Mouse (Mus musculus) embryonic facial prominence, embryonic 10.5 days (tissue): Measurements from ENCODE around the gene Tnfrsf8. TPM values are rescaled to one million over a fixed set of nuclear protein-coding genes. Genes with fewer than 3 reads are reported as not detected.

Experiments used
- DNase-seq: peaks from one replicate; pipeline ENCODE4 v3.0.0-alpha.2; 2017; ENCODE audit warnings: low spot score
- H3K27ac ChIP-seq: fragments of 300-500 bp; sonication (generic); replicated peaks from 2 replicates; pipeline ENCODE4 v1.5.1; 2016; ENCODE audit warnings: mild to moderate bottlenecking
- H3K27me3 ChIP-seq: fragments of 300-500 bp; sonication (generic); replicated peaks from 2 replicates; pipeline ENCODE4 v1.6.1; 2016; ENCODE audit warnings: low read depth, mild to moderate bottlenecking; ENCODE audit not compliant: poor library complexity, severe bottlenecking
- H3K36me3 ChIP-seq: fragments of 300-500 bp; sonication (generic); replicated peaks from 2 replicates; pipeline ENCODE4 v1.6.1; 2016; ENCODE audit warnings: mild to moderate bottlenecking, moderate library complexity
- H3K4me1 ChIP-seq: fragments of 300-500 bp; sonication (generic); 2 replicates; pipeline ENCODE4 v1.6.1; 2016
- H3K4me3 ChIP-seq: fragments of 300-500 bp; sonication (generic); 2 replicates; pipeline ENCODE4 v1.5.1; 2016; ENCODE audit warnings: mild to moderate bottlenecking, moderate library complexity
- H3K9me3 ChIP-seq: fragments of 300-500 bp; sonication (generic); 2 replicates; pipeline ENCODE4 v1.6.1; 2016; ENCODE audit warnings: mild to moderate bottlenecking
- WGBS: fragments of 180-500 bp; shearing (Covaris S2); methylation state at CpG from one replicate; pipeline ENCODE4 v1.1.7; 2016; 5-methylcytosine and 5-hydroxymethylcytosine counted together
- polyA plus RNA-seq: library from polyadenylated mRNA; unstranded; fragments of >200 nt; fragmentation: Nextera tagmentation; extraction: Ambion mirVana; gene quantifications from 2 replicates; pipeline ENCODE4 v1.2.1, GENCODE M21; 2016

Gene Tnfrsf8
- polyA plus RNA-seq, 1 experiment from 2014 or later = not detected

GRCm38 (mm10) chr4:145302106-145302505 lies 12.9 kb downstream of the Tnfrsf8 start:
- Histone ChIP-seq H3K9me3 (no peaks in the 10 kb centered on the region), H3K27ac (no peak overlapping the region), H3K36me3 (no peaks in the 10 kb centered on the region), H3K4me3 (no peak overlapping the region), H3K4me1 (0 out of 2 replicates have a peak, but pooled peaks cover 3% of the 10 kb centered on the region), H3K27me3 (no peaks in the 10 kb centered on the region)
- WGBS = 82% methylated on average over 3 of the region's 3 CpGs
- DNase-seq = no peak

GRCm38 (mm10) chr4:145300210-145300927 lies 14.6 kb downstream of the Tnfrsf8 start:
- H3K9me3 ChIP-seq = no peaks in the 10 kb centered on the region
- no peak overlapping the region for H3K4me3 ChIP-seq
- H3K27ac ChIP-seq = no peak overlapping the region
- no peak for DNase-seq
- H3K4me1 ChIP-seq = no peaks in the 10 kb centered on the region
- no peaks in the 10 kb centered on the region for H3K36me3 ChIP-seq
- H3K27me3 ChIP-seq = no peaks in the 10 kb centered on the region
- WGBS = 65% methylated on average over 12 of the region's 12 CpGs

- no peaks in the 10 kb centered on the region for H3K27me3 ChIP-seq
- 93% methylated on average over 8 of the region's 8 CpGs for WGBS
- H3K4me3 ChIP-seq = no peak overlapping the region
- no peaks in the 10 kb centered on the region for H3K4me1 ChIP-seq
- no peak for DNase-seq
- H3K9me3 ChIP-seq = no peaks in the 10 kb centered on the region
- no peaks in the 10 kb centered on the region for H3K36me3 ChIP-seq
- no peak overlapping the region for H3K27ac ChIP-seq
These were observed 15.6 kb downstream of the Tnfrsf8 start for GRCm38 (mm10) chr4:145299355-145299754.

GRCm38 (mm10) chr4:145298846-145299245 lies 16.1 kb downstream of the Tnfrsf8 start:
- Histone ChIP-seq H3K27me3 (no peaks in the 10 kb centered on the region), H3K4me1 (no peaks in the 10 kb centered on the region), H3K4me3 (no peak overlapping the region), H3K36me3 (no peaks in the 10 kb centered on the region), H3K9me3 (no peaks in the 10 kb centered on the region), H3K27ac (no peak overlapping the region)
- 90% methylated on average over 7 of the region's 7 CpGs for WGBS
- DNase-seq = no peak

GRCm38 (mm10) chr4:145295589-145296300 lies 19.2 kb downstream of the Tnfrsf8 start:
- H3K36me3 ChIP-seq = no peaks in the 10 kb centered on the region
- DNase-seq = peak; percentile 58
- WGBS = 52% methylated on average over 5 of the region's 5 CpGs

GRCm38 (mm10) chr4:145294588-145294987 lies 20.4 kb downstream of the Tnfrsf8 start:
- Histone ChIP-seq H3K27ac (no peak overlapping the region), H3K27me3 (no peaks in the 10 kb centered on the region), H3K9me3 (no peaks in the 10 kb centered on the region), H3K4me1 (no peaks in the 10 kb centered on the region), H3K4me3 (no peak overlapping the region), H3K36me3 (no peaks in the 10 kb centered on the region)
- WGBS = 79% methylated on average over 5 of the region's 5 CpGs
- no peak for DNase-seq

More at GRCm38 (mm10) chr4:145295589-145296300, 19.2 kb downstream of the Tnfrsf8 start:
- H3K4me3 ChIP-seq = no peak overlapping the region
- H3K4me1 ChIP-seq = no peaks in the 10 kb centered on the region
- H3K27ac ChIP-seq = no peak overlapping the region
- H3K27me3 ChIP-seq = no peaks in the 10 kb centered on the region
- H3K9me3 ChIP-seq = no peaks in the 10 kb centered on the region

- peak; percentile 59 for DNase-seq
- Histone ChIP-seq H3K27me3 (no peaks in the 10 kb centered on the region), H3K4me3 (no peak overlapping the region), H3K9me3 (no peaks in the 10 kb centered on the region), H3K36me3 (no peaks in the 10 kb centered on the region), H3K27ac (no peak overlapping the region), H3K4me1 (no peaks in the 10 kb centered on the region)
- 53% methylated on average over 4 of the region's 4 CpGs for WGBS
These were observed 28.4 kb downstream of the Tnfrsf8 start for GRCm38 (mm10) chr4:145286369-145287120.

GRCm38 (mm10) chr4:145284675-145285074 lies 30.3 kb downstream of the Tnfrsf8 start:
- Histone ChIP-seq H3K4me3 (no peak overlapping the region), H3K27me3 (no peaks in the 10 kb centered on the region), H3K4me1 (no peaks in the 10 kb centered on the region), H3K36me3 (no peaks in the 10 kb centered on the region), H3K27ac (no peak overlapping the region), H3K9me3 (no peaks in the 10 kb centered on the region)
- 92% methylated on average over 4 of the region's 4 CpGs for WGBS
- DNase-seq = no peak

- no peaks in the 10 kb centered on the region for H3K9me3 ChIP-seq
- H3K36me3 ChIP-seq = no peaks in the 10 kb centered on the region
- no peak overlapping the region for H3K4me3 ChIP-seq
- H3K27ac ChIP-seq = no peak overlapping the region
- no peak for DNase-seq
- WGBS = 72% methylated on average over 6 of the region's 6 CpGs
- no peaks in the 10 kb centered on the region for H3K4me1 ChIP-seq
- no peaks in the 10 kb centered on the region for H3K27me3 ChIP-seq
These were observed 31.5 kb downstream of the Tnfrsf8 start for GRCm38 (mm10) chr4:145283441-145283840.

- Histone ChIP-seq H3K27ac (no peak overlapping the region), H3K9me3 (no peaks in the 10 kb centered on the region), H3K36me3 (no peaks in the 10 kb centered on the region), H3K4me3 (no peak overlapping the region), H3K4me1 (no peaks in the 10 kb centered on the region), H3K27me3 (no peaks in the 10 kb centered on the region)
- no peak for DNase-seq
- WGBS = 89% methylated on average over 6 of the region's 6 CpGs
These were observed 34.0 kb downstream of the Tnfrsf8 start for GRCm38 (mm10) chr4:145280966-145281365.

- Histone ChIP-seq H3K4me3 (no peak overlapping the region), H3K4me1 (no peaks in the 10 kb centered on the region), H3K27me3 (no peaks in the 10 kb centered on the region), H3K27ac (no peak overlapping the region), H3K36me3 (no peaks in the 10 kb centered on the region), H3K9me3 (no peaks in the 10 kb centered on the region)
- 87% methylated on average over 3 of the region's 3 CpGs for WGBS
- DNase-seq = no peak
These were observed 36.1 kb downstream of the Tnfrsf8 start for GRCm38 (mm10) chr4:145278724-145279370.

- no peak overlapping the region for H3K4me3 ChIP-seq
- no peaks in the 10 kb centered on the region for H3K36me3 ChIP-seq
- H3K9me3 ChIP-seq = no peaks in the 10 kb centered on the region
- no peak for DNase-seq
- no peaks in the 10 kb centered on the region for H3K27me3 ChIP-seq
- WGBS = 87% methylated on average over 2 of the region's 2 CpGs
- H3K4me1 ChIP-seq = no peaks in the 10 kb centered on the region
- H3K27ac ChIP-seq = no peak overlapping the region
These were observed 36.7 kb downstream of the Tnfrsf8 start for GRCm38 (mm10) chr4:145278231-145278630.
